Mouse (Mus musculus): Measurements from ENCODE around the gene Ppat.

DNA sequence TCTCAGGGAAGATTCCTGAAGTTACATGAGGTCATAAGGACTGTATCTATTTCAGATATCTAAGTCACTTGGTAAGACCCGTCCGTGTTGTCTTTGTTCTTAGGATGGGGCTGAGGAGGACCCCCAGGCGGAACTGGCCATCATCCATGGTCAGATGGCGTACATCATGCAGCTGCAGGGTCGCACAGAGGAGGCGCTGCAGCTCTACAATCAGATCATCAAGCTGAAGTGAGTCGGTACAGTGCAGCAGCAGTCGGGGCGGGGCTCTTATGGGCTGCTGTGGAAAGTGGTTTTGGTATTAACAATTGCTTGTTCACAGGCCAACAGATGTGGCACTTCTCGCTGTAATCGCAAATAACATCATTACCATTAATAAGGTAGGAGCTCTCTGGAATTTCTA is 32.6 kb upstream of the Ppat start:
- TF ChIP-seq GATA1 (IDR thresholded peaks at IDR 0.05; ENCODE audit: borderline replicate concordance, low read length): no peak
- TF ChIP-seq CTCF (IDR thresholded peaks at IDR 0.05; ENCODE audit: low read depth, low read length): no peak
- no peak for TF ChIP-seq POLR2AphosphoS5 (IDR thresholded peaks at IDR 0.05; ENCODE audit: insufficient replicate concordance, low read depth, low read length)
- no peak for TF ChIP-seq GATA2 (IDR thresholded peaks at IDR 0.05; ENCODE audit: borderline replicate concordance, low read depth, low read length)
